Mouse (Mus musculus) forelimb bud, embryonic 11.5 days (tissue): ENCODE measurements around the gene Myl6b.
"Not testable (repeated sequence)": the region's sequence is repeated elsewhere in the genome, so short reads cannot be mapped to it uniquely, and the experiment has no call there.

Experiments used
- DNase-seq: peaks from one replicate; pipeline ENCODE4 v3.0.0-alpha.2; 2012; ENCODE audit warnings: low read depth, low spot score

Myl6b gene

DNA sequence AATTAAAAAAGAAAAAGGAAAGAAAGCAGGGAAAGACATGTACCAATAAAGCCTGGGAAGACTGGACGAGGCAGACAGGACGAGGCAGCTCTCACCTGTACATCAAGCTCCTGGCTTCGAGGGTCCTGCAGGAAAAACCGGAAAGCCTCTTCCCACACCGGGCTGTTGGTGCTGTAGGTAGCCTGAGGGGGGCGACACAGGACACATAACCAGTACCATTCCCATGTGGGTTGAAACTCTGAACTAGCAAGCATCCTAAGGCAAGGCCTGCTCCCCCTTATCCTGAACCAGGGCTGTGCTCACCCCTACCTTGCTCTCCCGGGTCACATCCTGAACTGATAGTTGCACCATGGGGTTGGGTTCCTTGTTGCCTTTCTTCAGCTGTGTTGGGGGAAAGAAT lies 20.3 kb upstream of the Myl6b start:
- no peak for DNase-seq

GRCm38 (mm10) chr10:128516677-128517076 lies 18.2 kb upstream of the Myl6b start:
- no peak for DNase-seq

DNA sequence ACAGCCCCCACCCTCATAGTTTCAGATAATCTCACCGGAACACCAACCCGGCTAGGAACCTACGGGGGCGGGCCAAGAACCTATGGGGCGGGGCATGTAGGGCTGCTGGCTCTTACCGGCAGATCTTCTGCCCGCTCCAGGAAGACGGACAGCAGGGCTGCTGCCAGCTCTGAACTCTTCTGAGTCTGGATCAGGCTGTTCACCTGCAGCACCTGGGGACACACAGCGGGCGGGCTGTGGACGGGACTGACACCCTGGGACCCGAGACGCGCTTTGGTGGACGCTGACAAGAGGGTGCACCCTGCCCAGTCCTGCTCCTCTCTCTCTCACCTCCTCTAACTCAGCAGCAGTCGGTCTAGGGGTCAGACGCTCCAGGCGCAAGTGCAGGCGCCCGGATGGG lies 17.5 kb upstream of the Myl6b start:
- no peak for DNase-seq

- no peak for DNase-seq
Observed at GRCm38 (mm10) chr10:128515044-128515443, 16.6 kb upstream of the Myl6b start.

DNA sequence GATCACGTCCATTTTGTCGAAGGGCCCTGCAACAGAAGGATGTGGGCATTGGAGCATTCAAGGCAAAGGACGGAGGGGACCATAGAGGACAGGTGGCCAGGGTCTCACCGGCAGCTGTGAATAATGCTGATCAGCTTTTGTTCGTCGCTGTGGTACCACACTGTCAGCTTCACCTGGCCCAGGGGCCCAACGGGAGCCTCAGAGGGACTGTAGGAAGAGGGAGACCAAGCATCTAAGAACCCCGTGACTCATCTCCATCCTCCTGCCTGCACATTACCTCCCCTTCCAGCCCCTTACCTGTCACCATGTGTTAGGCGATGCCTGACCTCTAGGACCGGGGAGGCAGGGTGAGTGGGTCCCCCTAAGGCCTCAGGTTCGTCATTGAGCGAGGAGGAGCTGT lies 13.3 kb upstream of the Myl6b start:
- no peak for DNase-seq

- DNase-seq, result no peak
Observed at GRCm38 (mm10) chr10:128511189-128511588, 12.7 kb upstream of the Myl6b start.

DNA sequence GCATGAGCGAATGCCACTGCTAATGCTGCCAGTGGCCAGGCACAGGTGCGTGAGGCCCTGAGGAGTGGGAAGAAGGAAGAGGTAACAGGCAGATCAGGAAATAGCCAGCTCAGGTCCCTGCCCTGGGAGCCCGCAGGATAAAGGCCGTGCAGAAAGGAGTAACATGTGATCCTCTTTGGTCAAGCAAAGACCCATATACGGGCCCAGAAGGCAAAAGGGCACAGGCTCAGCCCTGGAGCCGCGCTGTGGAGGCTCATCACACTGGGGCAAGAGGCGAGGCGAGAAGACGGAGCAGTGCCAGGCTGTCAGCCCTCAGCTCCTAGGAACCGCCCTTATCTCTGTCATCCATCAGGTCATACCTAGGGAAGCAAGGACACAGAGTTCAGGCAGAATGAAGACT lies 11.8 kb upstream of the Myl6b start:
- no peak for DNase-seq

DNA sequence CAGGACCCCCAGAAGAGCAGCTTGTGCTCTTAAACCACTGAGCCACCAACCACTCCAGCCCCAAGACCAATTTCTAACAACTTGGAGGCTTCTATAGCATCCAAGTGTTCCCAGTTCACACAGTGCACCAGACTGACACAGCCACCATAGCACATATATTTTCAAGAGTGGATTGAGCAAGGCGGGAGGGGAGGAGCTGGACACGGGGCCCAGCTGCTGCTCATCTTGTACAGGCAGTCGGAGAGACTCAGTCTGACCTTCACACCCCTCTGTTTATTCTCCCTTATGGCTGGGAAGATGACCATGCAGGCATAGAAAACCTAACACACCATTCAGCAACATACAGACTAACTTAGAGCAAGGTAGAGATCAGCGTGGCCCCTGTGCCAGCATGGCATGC lies 11.3 kb upstream of the Myl6b start:
- no peak for DNase-seq

DNA sequence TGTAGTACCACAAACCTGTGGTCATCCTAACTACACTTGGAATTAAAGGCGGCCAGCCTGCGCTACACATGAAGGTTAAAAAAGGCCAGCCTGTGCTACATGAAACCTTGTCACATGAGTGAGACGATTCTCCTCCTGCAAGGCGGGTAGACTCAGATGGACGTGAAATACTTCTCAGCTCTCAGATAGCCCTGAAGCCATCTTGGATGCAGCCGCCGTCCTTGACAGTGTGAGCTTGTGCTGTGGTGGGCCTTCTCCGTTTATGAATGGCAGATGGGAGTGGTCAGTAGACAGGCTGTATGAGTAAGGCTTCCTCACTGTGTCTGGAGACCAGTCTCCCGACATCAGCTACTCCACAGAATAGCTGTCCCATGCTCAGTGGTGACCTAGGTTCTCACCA lies 10.7 kb upstream of the Myl6b start:
- no peak for DNase-seq

DNA sequence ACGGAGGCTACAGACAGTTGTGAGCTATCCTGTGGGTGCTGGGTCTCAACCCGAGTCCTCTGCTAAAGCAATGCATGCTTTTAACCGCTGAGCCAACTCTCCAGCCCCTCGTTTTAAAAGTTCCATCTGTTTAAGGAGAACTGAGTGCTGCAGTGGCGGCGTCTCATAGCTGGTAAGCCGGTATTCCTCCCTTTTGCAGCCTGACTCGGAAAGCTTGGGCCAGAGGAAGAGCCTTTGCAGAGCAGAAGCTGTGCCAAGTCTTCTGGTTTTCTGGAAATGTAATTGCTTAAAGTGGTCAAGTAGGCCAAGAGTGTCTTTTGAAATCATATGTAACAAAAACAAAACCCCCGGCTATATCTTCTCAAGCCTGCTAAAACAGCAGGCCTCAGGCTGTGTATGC lies 9.8 kb upstream of the Myl6b start:
- no peak for DNase-seq

- DNase-seq, result no peak
Observed at GRCm38 (mm10) chr10:128505974-128506373, 7.5 kb upstream of the Myl6b start.

DNA sequence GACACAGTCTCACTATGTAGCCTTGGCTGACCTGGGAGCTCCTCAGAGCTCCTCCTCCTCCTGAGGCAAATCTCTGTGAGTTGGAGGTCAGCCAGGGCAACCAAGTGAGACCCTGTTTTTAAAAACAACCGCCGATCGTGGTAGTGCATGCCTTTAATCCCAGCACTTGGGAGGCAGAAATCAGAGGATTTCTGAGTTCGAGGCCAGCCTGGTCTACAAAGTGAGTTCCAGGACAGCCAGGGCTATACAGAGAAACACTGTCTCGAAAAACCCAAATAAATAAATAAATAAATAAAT lies 6.8 kb upstream of the Myl6b start:
- DNase-seq, result not testable (repeated sequence)

DNA sequence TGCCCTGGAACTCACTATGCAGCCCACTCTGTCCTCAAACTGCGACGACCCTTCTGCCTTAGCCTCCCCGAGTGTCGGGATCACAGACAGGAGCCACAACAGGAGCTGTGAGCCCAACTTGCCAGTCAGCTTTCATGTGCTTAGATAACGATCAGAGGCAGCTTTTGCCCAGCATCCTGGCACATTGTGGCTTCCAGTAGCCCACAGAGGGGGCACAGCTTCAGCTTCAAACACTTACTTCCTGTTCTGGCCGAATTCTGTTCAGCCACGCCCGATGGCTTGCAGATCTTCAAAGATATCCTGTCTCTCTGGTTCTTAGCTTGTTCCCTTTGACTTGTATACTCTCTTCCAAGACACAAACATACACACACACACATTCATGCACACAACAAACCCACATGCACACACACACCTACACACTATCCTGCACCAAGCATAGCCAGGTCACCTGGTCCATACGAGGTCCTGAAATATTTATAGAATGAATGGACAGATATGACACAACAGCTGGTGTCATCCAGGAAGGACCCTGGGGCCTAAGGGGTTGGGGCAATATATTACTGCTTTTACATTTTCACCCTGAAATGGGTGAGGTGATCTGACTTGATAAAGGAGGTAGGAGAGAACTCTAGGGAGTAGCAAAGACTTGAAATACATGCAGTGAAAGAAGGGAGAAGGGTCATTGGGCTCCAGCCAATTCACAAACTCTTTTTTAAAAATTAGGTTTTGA lies 6.3 kb upstream of the Myl6b start:
- DNase-seq, result no peak

DNA sequence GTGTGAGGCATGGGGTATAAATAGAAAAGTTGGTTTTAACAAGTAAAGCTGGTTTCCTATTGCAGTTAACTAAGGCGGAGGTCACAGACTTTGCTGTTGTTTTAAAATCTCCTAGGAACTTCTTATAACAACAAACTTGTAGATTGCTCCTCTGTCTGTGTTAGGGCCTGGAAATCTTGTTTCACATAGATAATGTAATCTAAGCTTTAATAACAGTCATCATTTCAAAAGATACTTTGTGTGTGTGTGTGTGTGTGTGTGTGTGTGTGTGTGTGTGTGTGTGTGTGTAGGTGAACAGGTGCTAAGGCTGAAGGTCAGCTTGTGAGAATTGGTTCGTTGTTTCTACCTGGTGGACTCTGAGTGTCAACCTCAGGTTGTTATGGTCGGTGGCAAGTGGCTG lies 5.5 kb upstream of the Myl6b start:
- DNase-seq, result no peak

- no peak for DNase-seq
Observed at GRCm38 (mm10) chr10:128503532-128503931, 5.0 kb upstream of the Myl6b start.

DNA sequence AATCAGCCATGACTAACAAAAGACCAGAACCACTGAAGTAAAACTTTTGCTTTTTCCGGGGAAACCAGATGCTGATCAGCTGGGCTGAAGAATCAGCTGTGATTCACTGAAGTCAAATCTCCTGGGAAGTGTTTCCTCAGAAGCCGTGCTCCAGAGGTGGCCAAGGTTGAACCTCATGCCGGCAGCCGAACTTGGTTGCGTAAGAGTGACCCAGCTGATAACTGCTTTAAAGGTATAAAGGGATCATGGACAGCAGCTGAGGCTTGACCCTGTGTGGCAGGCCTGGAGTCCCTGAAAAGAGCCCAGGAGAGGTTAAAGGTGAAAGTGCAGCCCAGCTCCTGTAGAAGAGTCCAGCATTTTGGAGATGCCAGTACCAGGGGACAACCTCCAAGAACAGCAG lies 3.9 kb upstream of the Myl6b start:
- DNase-seq, result no peak

DNA sequence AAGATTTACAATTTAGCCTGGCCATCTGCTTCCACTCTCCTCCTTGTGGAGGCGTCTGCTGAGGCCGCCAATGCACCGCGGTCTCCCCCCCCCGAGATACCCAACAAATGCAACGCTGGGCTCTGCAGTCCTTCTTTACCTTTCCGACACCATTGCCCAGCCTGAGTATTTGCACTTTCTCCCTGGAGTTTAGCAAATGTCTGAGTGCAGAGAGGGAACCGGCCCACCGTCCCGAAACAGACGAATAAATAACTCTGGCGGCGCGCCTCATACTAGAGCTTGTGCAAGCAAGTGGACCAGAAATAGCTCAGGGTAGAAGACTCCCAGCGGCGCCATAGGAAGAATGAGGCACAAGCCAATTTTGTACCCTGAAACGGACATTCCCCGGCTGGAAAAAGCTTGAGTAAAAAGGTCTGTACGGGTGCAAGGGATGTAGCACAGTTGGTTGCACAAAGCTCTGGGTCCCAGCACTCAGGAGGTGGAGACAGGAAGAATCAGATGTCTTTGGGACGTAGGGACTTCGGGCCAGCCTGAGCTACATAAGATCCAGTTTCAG lies 709 bp upstream of the Myl6b start:
- peak; percentile 37 for DNase-seq

GRCm38 (mm10) chr10:128497134-128497737 lies 1.2 kb downstream of the Myl6b start:
- DNase-seq, result no peak

- DNase-seq, result no peak
Observed at GRCm38 (mm10) chr10:128496509-128497077, 1.9 kb downstream of the Myl6b start.

DNA sequence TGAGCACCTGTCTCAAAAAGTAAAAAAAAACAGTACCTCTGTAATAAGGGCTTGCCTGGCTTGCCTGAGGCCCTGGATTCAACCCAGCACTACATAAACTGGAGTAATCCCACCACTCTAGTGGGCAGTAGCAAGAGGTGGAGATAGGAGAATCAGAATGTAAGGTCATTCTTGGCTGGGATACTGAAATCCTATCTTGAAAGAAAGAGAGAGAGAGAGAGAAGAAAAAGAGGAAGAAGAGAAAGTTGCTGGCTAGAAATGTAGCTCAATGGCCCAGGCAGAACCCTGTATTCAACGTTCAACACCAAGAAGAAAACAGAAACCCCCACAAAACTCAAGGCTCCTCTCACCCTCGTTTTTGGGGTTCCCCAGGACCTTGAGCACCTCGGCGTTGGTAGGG lies 2.6 kb downstream of the Myl6b start:
- DNase-seq, result no peak

- no peak for DNase-seq
Observed at GRCm38 (mm10) chr10:128495270-128495669, 3.2 kb downstream of the Myl6b start.

DNA sequence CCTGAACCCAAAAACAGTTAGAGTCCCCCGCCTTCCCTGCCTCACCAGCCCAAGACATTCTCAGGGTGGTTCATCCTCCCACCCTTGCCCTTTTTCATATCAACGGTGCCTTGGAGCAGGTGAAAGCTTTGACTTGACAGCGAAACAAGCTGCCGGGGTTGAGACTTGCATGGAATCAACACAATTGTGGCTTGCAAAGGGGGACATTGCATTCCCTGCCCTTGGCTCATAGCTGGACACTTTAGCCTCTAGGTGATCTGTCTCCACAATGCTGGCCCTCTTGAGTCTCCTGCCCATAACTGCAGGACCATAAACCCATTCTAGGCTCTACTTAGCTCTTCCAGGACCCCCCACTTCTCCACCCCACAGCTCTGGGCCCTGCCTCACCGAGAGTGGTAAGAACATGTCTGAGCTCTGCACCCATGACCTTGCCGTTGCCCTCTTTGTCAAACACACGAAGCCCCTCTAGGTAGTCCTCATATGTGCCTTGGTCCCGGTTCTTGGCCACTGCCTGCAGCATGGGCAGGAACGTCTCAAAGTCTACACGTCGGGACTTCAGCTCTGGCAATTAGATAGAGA lies 3.7 kb downstream of the Myl6b start:
- no peak for DNase-seq
